Mouse (Mus musculus): ENCODE data around the gene Klf15. TPM values are rescaled to one million over a fixed set of nuclear protein-coding genes. Genes with fewer than 3 reads are reported as not detected.

The Klf15 gene
- polyA plus RNA-seq, 1 experiment from 2014 or later, result 11.6 TPM

DNA sequence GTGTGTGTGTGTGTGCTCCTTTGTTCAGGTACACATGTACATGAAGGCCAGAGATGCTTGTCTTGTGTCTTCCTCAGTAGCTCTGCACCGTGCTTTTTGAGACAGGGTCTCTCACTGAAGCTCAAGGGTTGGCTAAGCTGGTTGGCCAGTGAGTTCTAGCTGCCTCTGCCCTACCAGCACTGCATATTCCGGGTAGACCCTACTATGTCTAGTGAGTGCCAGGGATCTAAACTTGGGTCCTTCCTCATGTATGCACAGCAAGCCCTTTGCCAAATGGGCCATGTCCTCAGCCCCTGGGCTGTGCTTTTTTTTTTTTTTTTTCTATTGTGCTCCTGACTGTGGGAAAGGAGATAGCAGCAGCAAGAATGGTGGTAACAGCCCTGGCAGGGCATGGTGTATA, 7.9 kb downstream of the Klf15 start:
- Histone ChIP-seq H3K9me3 (ENCODE audit: control insufficient read depth, low read length) (no peaks in the 10 kb centered on the region), H3K4me3 (replicated peaks; ENCODE audit: low read length) (no peak overlapping the region), H3K27me3 (replicated peaks; ENCODE audit: control insufficient read depth, insufficient read depth, low read length) (no peaks in the 10 kb centered on the region), H3K4me2 (ENCODE audit: low read length) (no peak overlapping the region), H3K9ac (replicated peaks; ENCODE audit: low read depth, low read length) (no peak overlapping the region), H3K27ac (ENCODE audit: low read length) (no peak overlapping the region), H3K36me3 (ENCODE audit: control insufficient read depth, insufficient read depth) (peaks cover 2% of the 10 kb centered on the region; the same call in 1 of the 2 replicates), H3K4me1 (replicated peaks; ENCODE audit: control insufficient read depth, insufficient read depth, low read length) (peaks cover 4% of the 10 kb centered on the region)
- no peak for ATAC-seq
- 97% methylated on average over 2 of the region's 2 CpGs for WGBS

DNA sequence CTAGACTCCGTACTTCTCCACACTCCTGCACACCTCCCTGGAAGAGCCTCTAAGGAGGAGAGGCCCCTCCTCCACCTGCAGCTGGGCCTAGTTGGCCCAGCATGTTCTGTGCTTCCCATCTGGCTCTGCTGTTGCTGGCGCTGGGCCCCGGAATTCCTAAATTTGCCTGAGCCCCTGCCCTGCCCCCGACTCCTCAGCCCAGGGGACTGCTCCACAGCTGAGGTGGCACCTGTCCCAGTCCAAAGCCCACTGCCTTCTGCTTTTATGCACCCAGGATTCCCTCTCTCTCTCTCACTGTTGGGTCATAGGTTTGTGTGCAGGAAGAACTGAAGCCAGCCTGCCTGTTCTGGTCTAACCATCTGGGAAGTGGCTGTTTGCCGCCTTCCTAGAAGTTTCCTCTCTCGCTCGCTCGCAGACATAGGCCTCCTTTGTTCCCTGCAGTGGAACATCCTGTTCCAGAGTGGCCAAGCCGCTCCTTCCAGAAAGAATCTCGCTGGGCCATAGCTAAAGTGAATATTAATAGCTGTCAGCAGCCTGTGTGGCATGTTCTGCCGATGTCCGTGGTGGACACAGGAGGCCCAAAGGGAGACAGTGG, 8.7 kb downstream of the Klf15 start:
- peaks cover 4% of the 10 kb centered on the region for H3K4me1 ChIP-seq (replicated peaks; ENCODE audit: control insufficient read depth, insufficient read depth, low read length)
- ATAC-seq, result 0 out of 2 replicates have a peak, but pooled peaks have one; percentile 28

DNA sequence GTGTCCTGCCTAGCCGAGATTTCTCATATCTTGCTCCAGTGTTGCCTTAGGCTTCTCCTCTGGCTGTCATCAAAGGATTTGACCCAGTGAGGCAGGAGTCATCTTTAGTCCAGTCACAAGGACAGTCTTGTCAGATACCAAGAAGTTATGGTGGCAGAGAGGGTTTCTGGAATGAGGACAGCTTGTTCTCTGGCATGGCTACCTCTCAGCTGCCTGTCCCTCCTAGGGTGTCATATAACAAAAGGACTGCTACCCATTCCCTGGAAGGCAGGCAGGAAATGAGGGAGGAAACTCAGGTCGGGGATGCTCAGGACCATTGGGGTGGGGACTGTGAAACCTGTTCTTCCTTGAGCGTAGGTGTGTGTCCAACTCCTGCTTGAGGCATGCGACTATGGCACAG, 9.7 kb downstream of the Klf15 start:
- H3K4me2 ChIP-seq (ENCODE audit: low read length), result no peak overlapping the region
- no peak overlapping the region for H3K4me3 ChIP-seq (replicated peaks; ENCODE audit: low read length)
- H3K9ac ChIP-seq (replicated peaks; ENCODE audit: low read depth, low read length), result no peak overlapping the region
- H3K27ac ChIP-seq (ENCODE audit: low read length), result no peak overlapping the region
- H3K9me3 ChIP-seq (ENCODE audit: control insufficient read depth, low read length), result no peaks in the 10 kb centered on the region
- no peak for ATAC-seq
- WGBS, result 77% methylated on average over 4 of the region's 4 CpGs
- peaks cover 8% of the 10 kb centered on the region for H3K4me1 ChIP-seq (replicated peaks; ENCODE audit: control insufficient read depth, insufficient read depth, low read length)
- H3K36me3 ChIP-seq (ENCODE audit: control insufficient read depth, insufficient read depth), result peaks cover 2% of the 10 kb centered on the region; the same call in 1 of the 2 replicates
- no peaks in the 10 kb centered on the region for H3K27me3 ChIP-seq (replicated peaks; ENCODE audit: control insufficient read depth, insufficient read depth, low read length)

More for the DNA sequence above, 8.7 kb downstream of the Klf15 start:
- no peaks in the 10 kb centered on the region for H3K9me3 ChIP-seq (ENCODE audit: control insufficient read depth, low read length)
- H3K36me3 ChIP-seq (ENCODE audit: control insufficient read depth, insufficient read depth), result peaks cover 2% of the 10 kb centered on the region; the same call in 1 of the 2 replicates
- H3K4me3 ChIP-seq (replicated peaks; ENCODE audit: low read length), result no peak overlapping the region
- H3K9ac ChIP-seq (replicated peaks; ENCODE audit: low read depth, low read length), result no peak overlapping the region; the same call in 1 of the 2 replicates
- 58% methylated on average over 12 of the region's 12 CpGs for WGBS
- no peak overlapping the region; the same call in 1 of the 2 replicates for H3K27ac ChIP-seq (ENCODE audit: low read length)
- H3K27me3 ChIP-seq (replicated peaks; ENCODE audit: control insufficient read depth, insufficient read depth, low read length), result no peaks in the 10 kb centered on the region
- H3K4me2 ChIP-seq (ENCODE audit: low read length), result no peak overlapping the region

DNA sequence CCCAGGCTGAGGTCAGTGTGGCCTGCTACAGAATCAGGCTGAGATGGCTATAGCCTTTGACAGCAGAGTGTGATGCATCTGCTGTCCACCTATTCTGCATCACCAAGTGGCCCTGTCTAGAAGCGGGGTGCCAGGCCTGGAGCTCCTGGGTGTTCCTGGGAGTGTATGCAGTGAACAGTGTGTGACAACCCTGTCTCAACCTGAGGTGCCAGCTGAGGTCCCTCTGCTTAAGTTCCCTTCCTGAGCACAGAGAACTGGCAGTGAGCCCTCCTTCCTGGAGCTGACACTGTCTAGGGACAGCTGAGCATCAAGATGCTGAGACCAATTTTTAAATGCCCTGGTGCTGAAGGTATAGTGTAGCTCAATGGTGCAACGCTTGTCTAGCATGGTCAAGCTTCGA, 10.3 kb downstream of the Klf15 start:
- 90% methylated on average over 3 of the region's 3 CpGs for WGBS
- Histone ChIP-seq H3K4me1 (replicated peaks; ENCODE audit: control insufficient read depth, insufficient read depth, low read length) (peaks cover 10% of the 10 kb centered on the region), H3K9ac (replicated peaks; ENCODE audit: low read depth, low read length) (no peak overlapping the region), H3K4me2 (ENCODE audit: low read length) (no peak overlapping the region), H3K27ac (ENCODE audit: low read length) (no peak overlapping the region), H3K36me3 (ENCODE audit: control insufficient read depth, insufficient read depth) (peaks cover 2% of the 10 kb centered on the region; the same call in 1 of the 2 replicates), H3K27me3 (replicated peaks; ENCODE audit: control insufficient read depth, insufficient read depth, low read length) (no peaks in the 10 kb centered on the region), H3K4me3 (replicated peaks; ENCODE audit: low read length) (no peak overlapping the region), H3K9me3 (ENCODE audit: control insufficient read depth, low read length) (no peaks in the 10 kb centered on the region)
- ATAC-seq, result no peak

DNA sequence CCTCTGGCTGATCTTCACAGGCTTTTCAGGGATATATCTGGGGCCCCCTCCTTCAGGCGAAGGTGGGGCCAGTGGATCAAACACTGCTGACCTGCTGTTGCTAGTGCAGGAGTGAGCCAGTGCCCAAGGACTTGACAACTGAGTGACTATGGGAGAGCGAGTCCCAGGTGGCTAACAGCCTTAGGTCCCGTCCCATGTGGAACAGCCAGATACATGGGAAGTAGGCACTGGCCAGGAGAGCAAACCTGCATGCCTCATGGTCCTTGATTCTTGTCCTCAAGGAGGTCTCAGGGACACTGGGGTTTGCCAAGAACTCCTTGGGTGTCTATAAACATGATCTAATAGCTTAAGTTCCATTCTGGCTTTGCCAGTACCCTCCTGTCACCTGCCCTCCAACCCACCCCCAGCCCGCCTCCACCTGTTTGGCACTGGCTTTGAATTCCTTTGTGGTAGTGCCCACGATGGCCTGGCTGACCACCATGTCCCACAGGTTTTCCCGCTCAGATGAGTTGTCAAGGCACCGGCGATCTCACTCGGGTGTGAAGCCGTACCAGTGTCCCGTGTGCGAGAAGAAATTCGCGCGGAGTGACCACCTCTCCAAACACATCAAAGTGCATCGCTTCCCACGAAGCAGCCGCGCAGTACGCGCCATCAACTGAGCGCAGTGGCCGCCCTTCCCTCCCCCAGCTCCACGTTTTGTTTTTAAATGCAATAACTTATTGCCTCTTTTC, 11.4 kb downstream of the Klf15 start:
- WGBS, result 94% methylated on average over 24 of the region's 24 CpGs
- H3K27ac ChIP-seq (ENCODE audit: low read length), result no peak overlapping the region
- H3K4me1 ChIP-seq (replicated peaks; ENCODE audit: control insufficient read depth, insufficient read depth, low read length), result peaks cover 10% of the 10 kb centered on the region
- no peak overlapping the region for H3K4me3 ChIP-seq (replicated peaks; ENCODE audit: low read length)
- H3K9ac ChIP-seq (replicated peaks; ENCODE audit: low read depth, low read length), result no peak overlapping the region
- no peaks in the 10 kb centered on the region for H3K9me3 ChIP-seq (ENCODE audit: control insufficient read depth, low read length)
- no peaks in the 10 kb centered on the region for H3K27me3 ChIP-seq (replicated peaks; ENCODE audit: control insufficient read depth, insufficient read depth, low read length)
- H3K4me2 ChIP-seq (ENCODE audit: low read length), result no peak overlapping the region
- no peak for ATAC-seq
- H3K36me3 ChIP-seq (ENCODE audit: control insufficient read depth, insufficient read depth), result peaks cover 2% of the 10 kb centered on the region; the same call in 1 of the 2 replicates

DNA sequence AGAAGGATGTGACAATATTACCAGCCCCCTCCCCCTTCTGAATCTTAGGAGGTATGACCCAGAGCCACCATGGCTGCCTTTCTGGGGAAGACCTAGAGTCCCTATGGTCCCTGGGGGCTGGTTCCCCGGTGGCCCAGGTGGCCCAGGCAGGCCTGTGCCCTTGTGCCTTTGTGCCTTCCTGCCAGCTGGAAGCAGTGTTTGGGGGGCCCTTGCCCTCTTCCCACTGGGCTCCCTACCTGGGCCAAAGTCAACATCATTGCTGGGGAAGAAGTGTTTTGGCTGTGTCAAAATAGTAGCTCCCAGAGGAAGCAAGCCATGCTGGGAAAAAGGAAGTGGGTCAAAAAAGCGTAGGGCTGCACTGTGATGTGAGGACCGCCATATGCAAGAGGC, 12.0 kb downstream of the Klf15 start:
- no peak for ATAC-seq
- H3K27me3 ChIP-seq (replicated peaks; ENCODE audit: control insufficient read depth, insufficient read depth, low read length), result no peaks in the 10 kb centered on the region
- H3K9me3 ChIP-seq (ENCODE audit: control insufficient read depth, low read length), result no peaks in the 10 kb centered on the region
- no peak overlapping the region for H3K4me3 ChIP-seq (replicated peaks; ENCODE audit: low read length)
- peaks cover 2% of the 10 kb centered on the region; the same call in 1 of the 2 replicates for H3K36me3 ChIP-seq (ENCODE audit: control insufficient read depth, insufficient read depth)
- H3K9ac ChIP-seq (replicated peaks; ENCODE audit: low read depth, low read length), result no peak overlapping the region
- H3K27ac ChIP-seq (ENCODE audit: low read length), result no peak overlapping the region
- no peak overlapping the region for H3K4me2 ChIP-seq (ENCODE audit: low read length)
- 92% methylated on average over 3 of the region's 3 CpGs for WGBS
- peaks cover 10% of the 10 kb centered on the region for H3K4me1 ChIP-seq (replicated peaks; ENCODE audit: control insufficient read depth, insufficient read depth, low read length)

DNA sequence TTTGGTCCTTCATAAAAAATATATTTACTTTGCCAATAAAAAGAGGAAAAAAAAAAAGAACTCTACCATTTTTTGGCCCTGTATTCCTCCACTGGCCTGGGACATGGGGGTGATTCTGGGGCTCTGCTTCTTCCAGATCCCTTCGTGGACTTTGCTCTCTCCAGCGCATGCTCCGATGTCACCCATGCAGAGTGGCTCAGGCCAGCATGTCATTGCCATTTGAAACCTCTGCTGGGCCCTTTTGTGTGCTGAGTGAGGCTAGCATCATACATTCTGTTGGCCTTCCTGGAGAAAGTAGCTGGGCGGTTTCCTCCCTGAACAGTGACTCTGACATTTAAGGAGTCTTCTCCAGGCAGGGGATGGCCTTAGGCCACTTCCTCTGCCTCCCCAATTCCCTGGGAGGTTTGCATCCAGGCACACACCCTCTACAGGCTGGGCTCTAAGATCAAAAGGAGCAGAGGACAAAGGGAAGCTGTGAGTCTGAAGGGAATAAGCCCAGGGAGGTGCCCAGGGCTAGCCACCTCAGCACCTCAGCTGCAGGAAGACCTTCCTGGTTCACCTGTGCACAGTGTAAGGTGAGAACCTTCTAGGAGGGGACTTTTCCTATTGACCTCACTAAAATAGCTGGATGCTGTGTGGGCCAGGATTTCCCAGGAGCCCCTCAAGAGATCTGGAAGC, 12.9 kb downstream of the Klf15 start:
- Histone ChIP-seq H3K4me3 (replicated peaks; ENCODE audit: low read length) (no peak overlapping the region), H3K4me2 (ENCODE audit: low read length) (no peak overlapping the region), H3K27me3 (replicated peaks; ENCODE audit: control insufficient read depth, insufficient read depth, low read length) (no peaks in the 10 kb centered on the region), H3K4me1 (replicated peaks; ENCODE audit: control insufficient read depth, insufficient read depth, low read length) (peaks cover 10% of the 10 kb centered on the region), H3K27ac (ENCODE audit: low read length) (no peak overlapping the region), H3K9me3 (ENCODE audit: control insufficient read depth, low read length) (no peaks in the 10 kb centered on the region), H3K9ac (replicated peaks; ENCODE audit: low read depth, low read length) (no peak overlapping the region), H3K36me3 (ENCODE audit: control insufficient read depth, insufficient read depth) (peaks cover 2% of the 10 kb centered on the region; the same call in 1 of the 2 replicates)
- no peak for ATAC-seq
- 84% methylated on average over 4 of the region's 4 CpGs for WGBS

DNA sequence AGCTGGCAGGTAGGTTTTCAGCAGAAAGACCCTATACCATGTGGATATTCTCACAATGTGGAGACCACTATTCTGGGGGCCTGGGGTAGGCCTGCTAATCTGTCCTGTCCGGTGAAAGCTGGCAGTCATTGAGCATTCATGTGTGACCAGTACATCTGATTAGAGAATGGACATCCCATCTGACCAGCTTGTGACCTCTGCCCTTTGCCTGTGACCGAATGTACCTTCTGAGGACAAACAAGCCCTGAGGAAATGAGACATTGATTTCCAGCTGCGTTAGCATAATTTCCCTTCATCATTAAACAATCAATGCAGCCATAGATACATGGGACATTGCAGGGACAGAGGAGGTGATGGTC, 13.5 kb downstream of the Klf15 start:
- no peak overlapping the region for H3K9ac ChIP-seq (replicated peaks; ENCODE audit: low read depth, low read length)
- ATAC-seq, result no peak
- peaks cover 2% of the 10 kb centered on the region; the same call in 1 of the 2 replicates for H3K36me3 ChIP-seq (ENCODE audit: control insufficient read depth, insufficient read depth)
- no peak overlapping the region for H3K27ac ChIP-seq (ENCODE audit: low read length)
- peaks cover 8% of the 10 kb centered on the region for H3K4me1 ChIP-seq (replicated peaks; ENCODE audit: control insufficient read depth, insufficient read depth, low read length)
- WGBS, result 84% methylated on average over 3 of the region's 3 CpGs
- H3K4me3 ChIP-seq (replicated peaks; ENCODE audit: low read length), result no peak overlapping the region
- H3K4me2 ChIP-seq (ENCODE audit: low read length), result no peak overlapping the region
- H3K9me3 ChIP-seq (ENCODE audit: control insufficient read depth, low read length), result no peaks in the 10 kb centered on the region
- no peaks in the 10 kb centered on the region for H3K27me3 ChIP-seq (replicated peaks; ENCODE audit: control insufficient read depth, insufficient read depth, low read length)

DNA sequence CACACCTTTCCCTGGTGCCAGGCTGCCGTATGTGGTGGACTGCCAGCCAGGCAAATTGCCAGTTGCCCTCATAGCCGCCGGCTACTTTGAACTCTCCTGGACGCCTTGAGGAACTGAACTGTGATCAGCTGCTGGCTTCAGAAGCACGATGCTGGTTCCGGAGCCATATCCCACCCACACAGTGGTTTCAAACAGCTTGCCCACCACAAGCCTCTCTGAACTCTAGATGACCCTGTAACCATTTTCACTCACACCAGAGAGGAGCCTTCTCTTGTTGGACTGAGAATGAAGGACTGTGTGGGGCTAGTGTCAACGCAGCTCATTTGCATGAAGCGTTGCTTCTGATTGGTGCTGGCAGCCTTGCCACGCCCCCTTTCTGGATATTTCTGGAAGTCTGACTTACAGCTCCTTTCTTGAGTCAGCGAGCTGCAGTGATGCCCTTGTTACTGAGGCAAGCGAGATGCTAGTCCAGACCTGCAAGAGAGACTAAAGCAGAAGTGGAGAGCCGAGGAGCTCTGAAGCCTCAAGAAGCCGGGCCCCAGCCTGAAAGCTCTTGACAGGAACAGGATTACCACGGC, 14.7 kb downstream of the Klf15 start:
- Histone ChIP-seq H3K36me3 (ENCODE audit: control insufficient read depth, insufficient read depth) (peaks cover 2% of the 10 kb centered on the region; the same call in 1 of the 2 replicates), H3K27ac (ENCODE audit: low read length) (no peak overlapping the region), H3K27me3 (replicated peaks; ENCODE audit: control insufficient read depth, insufficient read depth, low read length) (no peaks in the 10 kb centered on the region), H3K9me3 (ENCODE audit: control insufficient read depth, low read length) (no peaks in the 10 kb centered on the region), H3K4me2 (ENCODE audit: low read length) (no peak overlapping the region), H3K4me3 (replicated peaks; ENCODE audit: low read length) (no peak overlapping the region), H3K4me1 (replicated peaks; ENCODE audit: control insufficient read depth, insufficient read depth, low read length) (peaks cover 6% of the 10 kb centered on the region; the same call in 1 of the 2 replicates), H3K9ac (replicated peaks; ENCODE audit: low read depth, low read length) (no peak overlapping the region)
- peak; percentile 45 for ATAC-seq
- WGBS, result 52% methylated on average over 14 of the region's 14 CpGs
